Mouse (Mus musculus): ENCODE data around the gene Ifnk. TPM values are rescaled to one million over a fixed set of nuclear protein-coding genes. Genes with fewer than 3 reads are reported as not detected.

Ifnk gene
- polyA plus RNA-seq (2012; rRNA removed), result not detected in 2 replicates

DNA sequence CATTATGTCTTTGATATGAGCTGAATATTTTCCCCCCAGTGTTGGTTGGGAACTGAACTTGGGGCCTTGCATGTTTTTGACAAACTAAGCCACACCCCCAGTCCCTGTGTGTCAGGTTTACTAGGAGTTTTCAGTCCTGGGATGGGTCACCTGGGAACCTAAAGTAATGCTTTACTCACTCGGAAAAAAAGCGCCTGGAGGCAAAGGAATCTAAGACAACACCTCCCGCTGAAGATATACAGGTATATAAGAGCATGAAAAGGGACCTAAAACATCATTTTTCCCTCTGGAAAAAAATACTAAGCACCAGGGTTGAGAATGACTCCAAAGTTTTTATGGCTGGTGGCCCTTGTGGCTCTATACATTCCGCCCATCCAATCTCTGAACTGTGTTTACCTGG is at the start of gene Ifnk:
TSS of gene Ifnk (plus strand) at position 301 of the 400 bp plus-strand sequence.

DNA sequence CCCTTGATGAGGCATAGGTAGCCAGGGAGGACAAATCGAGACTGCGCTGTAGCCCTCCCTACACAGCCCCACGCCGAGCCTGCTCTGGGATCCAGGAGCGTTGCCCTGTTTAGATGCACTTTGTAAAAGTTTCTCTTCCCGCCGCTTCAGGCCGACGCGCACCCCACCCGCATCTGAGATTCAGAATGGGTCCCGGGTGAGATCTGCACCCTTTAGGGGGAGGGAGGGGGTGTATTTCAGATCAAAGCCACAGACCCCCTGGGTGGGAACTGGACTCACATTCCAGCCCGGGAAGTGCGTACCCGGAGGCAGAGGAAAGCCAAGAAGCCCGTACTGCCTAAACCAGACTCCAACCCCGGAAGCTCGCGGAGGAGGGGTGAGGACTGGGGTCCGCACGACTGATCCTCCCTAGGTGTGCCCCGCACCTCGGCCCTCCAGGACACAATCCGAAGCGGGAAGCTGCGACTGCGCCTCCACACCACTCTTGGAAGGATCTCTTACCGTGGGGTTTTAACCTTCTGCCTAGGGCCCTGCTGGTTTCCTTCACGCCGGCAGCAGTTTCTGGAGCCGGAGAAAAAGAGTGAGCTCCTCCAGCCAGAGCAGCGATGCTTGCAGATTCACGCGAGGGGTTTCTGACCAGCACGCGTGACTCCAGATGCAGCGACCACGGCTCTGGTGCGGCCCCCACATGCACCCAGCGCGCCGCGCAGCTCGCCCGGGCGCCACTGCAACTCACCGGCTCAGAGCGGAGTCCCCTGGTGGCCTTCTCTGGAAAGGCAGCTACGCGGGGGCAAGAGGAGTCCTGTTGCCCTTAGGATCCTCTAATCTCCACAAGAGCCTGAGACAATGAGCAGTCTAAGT is 5.1 kb downstream of the Ifnk start, which contains the start of gene Mob3b:
TSS of gene Mob3b (minus strand) at position 734 of the 861 bp plus-strand sequence.

Other genes with a start within 250 kb of the Ifnk start
- gene Mob3b, start 5.4 kb downstream of the Ifnk start, polyA plus RNA-seq (2012; rRNA removed), result 1.3 and 1.8 TPM in 2 replicates
- 3.2 and 3.5 TPM in 2 replicates for gene C9orf72, start 74.1 kb downstream of the Ifnk start, polyA plus RNA-seq (2012; rRNA removed)

Data from liver, embryonic 14 days (tissue).